Mouse (Mus musculus): ENCODE results near the gene Zic1. TPM values are rescaled to one million over a fixed set of nuclear protein-coding genes. Genes with fewer than 3 reads are reported as not detected.

Gene Zic1
- total RNA-seq, 1 experiment = 0.36 TPM

DNA sequence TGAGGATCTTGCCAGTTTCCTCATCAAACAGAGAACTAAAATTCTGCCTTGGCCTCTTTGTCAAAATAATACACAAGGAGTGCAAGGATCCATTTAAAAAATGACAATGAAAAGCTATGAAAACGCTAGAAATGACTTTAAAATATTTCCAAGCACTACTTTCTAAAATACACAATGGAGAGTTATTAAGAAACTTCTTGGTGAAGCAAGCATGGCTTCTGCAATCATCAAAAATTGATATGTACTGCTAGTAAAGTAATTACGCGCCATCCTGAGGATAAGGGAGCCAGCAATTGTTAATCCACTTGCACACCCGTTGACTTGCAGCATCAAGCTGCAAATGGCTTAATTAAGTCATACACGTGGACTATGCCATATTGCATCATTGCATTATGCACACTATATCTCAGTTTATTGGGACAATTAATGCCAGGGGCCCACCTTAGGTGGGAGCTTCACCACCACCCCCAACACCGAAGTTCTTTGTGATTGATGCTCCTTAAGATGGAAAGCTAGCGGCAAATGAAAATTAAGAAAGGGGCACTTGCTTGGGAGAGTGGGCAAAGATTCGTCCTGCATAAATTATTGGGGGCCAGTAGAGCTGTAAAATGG, 35.0 kb upstream of the Zic1 start:
- no peaks in the 10 kb centered on the region for H3K9me3 ChIP-seq (ENCODE audit: control insufficient read depth, insufficient read depth, low read depth, low read length)
- in situ Hi-C loops (cut with MboI; ENCODE audit: low sequenced_read_pairs in 2 of 2, unreplicated experiment in 2 of 2) = no loop called here
- H3K4me1 ChIP-seq (ENCODE audit: control insufficient read depth in 2 of 2, insufficient read depth in 2 of 2, low read length in 2 of 2, poor library complexity in 1 of 2) = no peaks in the 10 kb centered on the region
- TF ChIP-seq CHD2 (IDR thresholded peaks at IDR 0.05; ENCODE audit: low read depth, low read length) (no peak), ZNF384 (IDR thresholded peaks at IDR 0.05; ENCODE audit: low read depth, low read length) (no peak), ZC3H11A (IDR thresholded peaks at IDR 0.05; ENCODE audit: borderline replicate concordance, low read depth, low read length) (no peak), HCFC1 (IDR thresholded peaks at IDR 0.05; ENCODE audit: borderline replicate concordance, insufficient read depth, low read length) (no peak), MAFK (IDR thresholded peaks at IDR 0.05; ENCODE audit: insufficient read depth, low read depth, low read length) (no peak)
- no peak overlapping the region for H3K9ac ChIP-seq (ENCODE audit: insufficient read depth, low read depth, low read length, poor library complexity, severe bottlenecking)
- no peak overlapping the region for H3K27ac ChIP-seq (ENCODE audit: insufficient read depth, low read depth, low read length, poor library complexity, severe bottlenecking)
- H3K36me3 ChIP-seq (ENCODE audit: control insufficient read depth, insufficient read depth, low read length, poor library complexity, severe bottlenecking) = no peaks in the 10 kb centered on the region
- H3K4me3 ChIP-seq (ENCODE audit: insufficient read depth in 1 of 2, low read depth in 1 of 2, low read length in 2 of 2, poor library complexity in 1 of 2, severe bottlenecking in 1 of 2) = no peak overlapping the region
- DNase-seq (ENCODE audit: low read depth, low spot score) = no peak

GRCm38 (mm10) chr9:91399976-91400375, 34.4 kb upstream of the Zic1 start:
- H3K27ac ChIP-seq (ENCODE audit: insufficient read depth, low read depth, low read length, poor library complexity, severe bottlenecking) = no peak overlapping the region
- in situ Hi-C loops (cut with MboI; ENCODE audit: low sequenced_read_pairs in 2 of 2, unreplicated experiment in 2 of 2) = loop anchor here (25.0 kb wide), 1 partner anchor 1663 kb away; the partner anchor contains the start of gene Ankrd34c (in 2 of the 2)

DNA sequence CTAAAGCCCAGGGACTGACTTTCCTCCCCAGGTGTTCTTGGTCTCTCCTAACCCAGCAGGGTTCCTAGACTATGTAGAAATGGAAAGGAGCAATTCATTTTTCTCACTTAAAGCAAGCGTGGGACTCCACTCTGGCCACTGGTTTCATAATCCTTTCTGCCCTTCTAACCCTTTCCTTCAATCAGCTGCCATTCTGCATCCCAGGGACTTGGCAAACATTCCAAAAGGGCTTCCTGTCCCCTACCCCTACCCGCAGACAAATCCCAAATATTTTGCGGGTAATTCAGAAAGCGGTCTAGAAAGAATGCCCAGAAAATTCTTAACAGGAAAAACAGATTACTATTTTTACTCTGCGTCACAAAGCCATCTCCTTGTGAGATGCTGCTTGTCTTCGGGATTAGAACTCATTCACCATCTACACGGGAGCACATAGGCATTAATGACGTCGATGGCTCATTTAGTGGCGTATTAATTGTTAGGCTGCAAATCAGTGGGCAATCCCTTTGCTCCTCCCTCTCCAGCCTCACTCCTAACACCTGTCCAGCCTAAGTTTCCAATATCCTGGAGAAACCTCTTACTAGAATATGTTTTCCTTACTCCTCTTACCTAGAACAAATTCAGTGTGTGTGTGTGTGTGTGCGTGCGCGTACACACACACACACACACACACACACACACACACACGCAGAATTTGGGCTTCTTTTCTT, 29.6 kb upstream of the Zic1 start:
- H3K36me3 ChIP-seq (ENCODE audit: control insufficient read depth, insufficient read depth, low read length, poor library complexity, severe bottlenecking) = no peaks in the 10 kb centered on the region
- no peak overlapping the region for H3K4me3 ChIP-seq (ENCODE audit: insufficient read depth in 1 of 2, low read depth in 1 of 2, low read length in 2 of 2, poor library complexity in 1 of 2, severe bottlenecking in 1 of 2)
- TF ChIP-seq CHD2 (IDR thresholded peaks at IDR 0.05; ENCODE audit: low read depth, low read length) (no peak), ZNF384 (IDR thresholded peaks at IDR 0.05; ENCODE audit: low read depth, low read length) (no peak), MAFK (IDR thresholded peaks at IDR 0.05; ENCODE audit: insufficient read depth, low read depth, low read length) (no peak), HCFC1 (IDR thresholded peaks at IDR 0.05; ENCODE audit: borderline replicate concordance, insufficient read depth, low read length) (no peak)
- in situ Hi-C loops (cut with MboI; ENCODE audit: low sequenced_read_pairs in 2 of 2, unreplicated experiment in 2 of 2) = loop anchor here (25.0 kb wide), 1 partner anchor 1658 kb away; the partner anchor contains the start of gene Ankrd34c (in 2 of the 2)
- H3K9ac ChIP-seq (ENCODE audit: insufficient read depth, low read depth, low read length, poor library complexity, severe bottlenecking) = no peak overlapping the region
- no peaks in the 10 kb centered on the region for H3K9me3 ChIP-seq (ENCODE audit: control insufficient read depth, insufficient read depth, low read depth, low read length)
- H3K4me1 ChIP-seq (ENCODE audit: control insufficient read depth in 2 of 2, insufficient read depth in 2 of 2, low read length in 2 of 2, poor library complexity in 1 of 2) = no peaks in the 10 kb centered on the region
- DNase-seq (ENCODE audit: low read depth, low spot score) = no peak
- H3K27ac ChIP-seq (ENCODE audit: insufficient read depth, low read depth, low read length, poor library complexity, severe bottlenecking) = no peak overlapping the region

More at GRCm38 (mm10) chr9:91399976-91400375, 34.4 kb upstream of the Zic1 start:
- Histone ChIP-seq H3K4me3 (ENCODE audit: insufficient read depth in 1 of 2, low read depth in 1 of 2, low read length in 2 of 2, poor library complexity in 1 of 2, severe bottlenecking in 1 of 2) (no peak overlapping the region), H3K36me3 (ENCODE audit: control insufficient read depth, insufficient read depth, low read length, poor library complexity, severe bottlenecking) (no peaks in the 10 kb centered on the region), H3K9me3 (ENCODE audit: control insufficient read depth, insufficient read depth, low read depth, low read length) (no peaks in the 10 kb centered on the region), H3K9ac (ENCODE audit: insufficient read depth, low read depth, low read length, poor library complexity, severe bottlenecking) (no peak overlapping the region), H3K4me1 (ENCODE audit: control insufficient read depth in 2 of 2, insufficient read depth in 2 of 2, low read length in 2 of 2, poor library complexity in 1 of 2) (no peaks in the 10 kb centered on the region)
- TF ChIP-seq HCFC1 (IDR thresholded peaks at IDR 0.05; ENCODE audit: borderline replicate concordance, insufficient read depth, low read length) (no peak), CHD2 (IDR thresholded peaks at IDR 0.05; ENCODE audit: low read depth, low read length) (no peak), ZC3H11A (IDR thresholded peaks at IDR 0.05; ENCODE audit: borderline replicate concordance, low read depth, low read length) (no peak), ZNF384 (IDR thresholded peaks at IDR 0.05; ENCODE audit: low read depth, low read length) (no peak), MAFK (IDR thresholded peaks at IDR 0.05; ENCODE audit: insufficient read depth, low read depth, low read length) (no peak)
- no peak for DNase-seq (ENCODE audit: low read depth, low spot score)

- TF ChIP-seq ZC3H11A (IDR thresholded peaks at IDR 0.05; ENCODE audit: borderline replicate concordance, low read depth, low read length) (no peak), HCFC1 (IDR thresholded peaks at IDR 0.05; ENCODE audit: borderline replicate concordance, insufficient read depth, low read length) (no peak), CHD2 (IDR thresholded peaks at IDR 0.05; ENCODE audit: low read depth, low read length) (no peak), MAFK (IDR thresholded peaks at IDR 0.05; ENCODE audit: insufficient read depth, low read depth, low read length) (no peak), ZNF384 (IDR thresholded peaks at IDR 0.05; ENCODE audit: low read depth, low read length) (no peak)
- Histone ChIP-seq H3K27ac (ENCODE audit: insufficient read depth, low read depth, low read length, poor library complexity, severe bottlenecking) (no peak overlapping the region), H3K36me3 (ENCODE audit: control insufficient read depth, insufficient read depth, low read length, poor library complexity, severe bottlenecking) (no peaks in the 10 kb centered on the region), H3K9me3 (ENCODE audit: control insufficient read depth, insufficient read depth, low read depth, low read length) (no peaks in the 10 kb centered on the region), H3K4me3 (ENCODE audit: insufficient read depth in 1 of 2, low read depth in 1 of 2, low read length in 2 of 2, poor library complexity in 1 of 2, severe bottlenecking in 1 of 2) (no peak overlapping the region), H3K4me1 (ENCODE audit: control insufficient read depth in 2 of 2, insufficient read depth in 2 of 2, low read length in 2 of 2, poor library complexity in 1 of 2) (no peaks in the 10 kb centered on the region), H3K9ac (ENCODE audit: insufficient read depth, low read depth, low read length, poor library complexity, severe bottlenecking) (no peak overlapping the region)
- DNase-seq (ENCODE audit: low read depth, low spot score) = no peak
- in situ Hi-C loops (cut with MboI; ENCODE audit: low sequenced_read_pairs in 2 of 2, unreplicated experiment in 2 of 2) = loop anchor here (25.0 kb wide), 1 partner anchor 1657 kb away; the partner anchor contains the start of gene Ankrd34c (in 2 of the 2)
Measured at GRCm38 (mm10) chr9:91394211-91394646, 28.6 kb upstream of the Zic1 start.

Measured in ES-E14 (cell line).